Mouse (Mus musculus): ENCODE results near the gene Tspan18. TPM values are rescaled to one million over a fixed set of nuclear protein-coding genes. Genes with fewer than 3 reads are reported as not detected.

The Tspan18 gene
- total and polyA plus RNA-seq, 2 experiments, result 0.55 to 2.4 TPM

- TF ChIP-seq CTCF (IDR thresholded peaks at IDR 0.05; ENCODE audit: low read depth, low read length), result peak; percentile 97
- no peak for TF ChIP-seq POLR2A (IDR thresholded peaks at IDR 0.05; ENCODE audit: extremely low read depth, insufficient read depth, low read length)
- H3K4me1 ChIP-seq (ENCODE audit: control insufficient read depth, insufficient read depth, low read length), result no peaks in the 10 kb centered on the region
- 53% methylated on average over 13 of the region's 13 CpGs for WGBS
- H3K79me2 ChIP-seq (ENCODE audit: control insufficient read depth, insufficient read depth, low read length), result no peaks in the 10 kb centered on the region
- no peak overlapping the region for H3K27ac ChIP-seq (replicated peaks; ENCODE audit: insufficient read depth, low read depth, low read length)
- DNase-seq (ENCODE audit: extremely low read depth, low read depth, low spot score), result no peak
- H3K9ac ChIP-seq (ENCODE audit: low read depth, low read length), result no peak overlapping the region
- H3K4me3 ChIP-seq (ENCODE audit: insufficient read depth, low read depth, low read length), result no peak overlapping the region
- no peaks in the 10 kb centered on the region for H3K36me3 ChIP-seq (ENCODE audit: control insufficient read depth, insufficient read depth, low read length)
- no peaks in the 10 kb centered on the region for H3K27me3 ChIP-seq (ENCODE audit: control insufficient read depth, insufficient read depth, low read length)
These were observed 134.8 kb downstream of the Tspan18 start for GRCm38 (mm10) chr2:93199531-93199974.

DNA sequence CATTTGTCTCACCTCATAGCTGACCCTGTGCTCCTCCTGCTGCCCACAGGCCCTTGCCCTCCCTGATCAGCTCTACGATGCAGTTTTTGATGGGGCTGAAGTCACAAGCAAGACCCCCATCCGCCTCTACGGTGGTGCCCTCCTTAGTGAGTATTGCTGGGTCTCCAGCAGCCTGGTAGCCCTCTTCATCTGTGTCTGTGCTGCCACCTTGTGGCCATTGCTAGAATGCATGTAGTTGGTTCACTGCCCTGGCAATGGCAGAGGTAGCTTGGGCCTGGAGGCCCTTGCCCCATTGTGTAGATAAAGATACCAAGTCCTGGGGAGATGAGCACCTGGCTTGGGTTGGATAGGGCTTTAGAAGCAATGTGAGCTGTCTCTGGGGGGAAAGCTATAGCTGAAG is 135.5 kb downstream of the Tspan18 start:
- no peak for TF ChIP-seq POLR2A (IDR thresholded peaks at IDR 0.05; ENCODE audit: extremely low read depth, insufficient read depth, low read length)
- TF ChIP-seq CTCF (IDR thresholded peaks at IDR 0.05; ENCODE audit: low read depth, low read length), result peak; percentile 95
- 10% methylated on average over 3 of the region's 3 CpGs for WGBS
- Histone ChIP-seq H3K9ac (ENCODE audit: low read depth, low read length) (no peak overlapping the region), H3K27ac (replicated peaks; ENCODE audit: insufficient read depth, low read depth, low read length) (no peak overlapping the region), H3K4me3 (ENCODE audit: insufficient read depth, low read depth, low read length) (no peak overlapping the region), H3K4me1 (ENCODE audit: control insufficient read depth, insufficient read depth, low read length) (no peaks in the 10 kb centered on the region), H3K27me3 (ENCODE audit: control insufficient read depth, insufficient read depth, low read length) (no peaks in the 10 kb centered on the region), H3K36me3 (ENCODE audit: control insufficient read depth, insufficient read depth, low read length) (no peaks in the 10 kb centered on the region), H3K79me2 (ENCODE audit: control insufficient read depth, insufficient read depth, low read length) (no peaks in the 10 kb centered on the region)
- peak; percentile 47 for DNase-seq (ENCODE audit: extremely low read depth, low read depth, low spot score)

GRCm38 (mm10) chr2:93193806-93194205 is 140.5 kb downstream of the Tspan18 start:
- Histone ChIP-seq H3K79me2 (ENCODE audit: control insufficient read depth, insufficient read depth, low read length) (no peaks in the 10 kb centered on the region), H3K36me3 (ENCODE audit: control insufficient read depth, insufficient read depth, low read length) (no peaks in the 10 kb centered on the region), H3K27me3 (ENCODE audit: control insufficient read depth, insufficient read depth, low read length) (no peaks in the 10 kb centered on the region), H3K4me3 (ENCODE audit: insufficient read depth, low read depth, low read length) (no peak overlapping the region), H3K27ac (replicated peaks; ENCODE audit: insufficient read depth, low read depth, low read length) (no peak overlapping the region), H3K4me1 (ENCODE audit: control insufficient read depth, insufficient read depth, low read length) (no peaks in the 10 kb centered on the region), H3K9ac (ENCODE audit: low read depth, low read length) (no peak overlapping the region)
- TF ChIP-seq POLR2A (IDR thresholded peaks at IDR 0.05; ENCODE audit: extremely low read depth, insufficient read depth, low read length), result no peak
- no peak for DNase-seq (ENCODE audit: extremely low read depth, low read depth, low spot score)
- 63% methylated on average over 4 of the region's 4 CpGs for WGBS

DNA sequence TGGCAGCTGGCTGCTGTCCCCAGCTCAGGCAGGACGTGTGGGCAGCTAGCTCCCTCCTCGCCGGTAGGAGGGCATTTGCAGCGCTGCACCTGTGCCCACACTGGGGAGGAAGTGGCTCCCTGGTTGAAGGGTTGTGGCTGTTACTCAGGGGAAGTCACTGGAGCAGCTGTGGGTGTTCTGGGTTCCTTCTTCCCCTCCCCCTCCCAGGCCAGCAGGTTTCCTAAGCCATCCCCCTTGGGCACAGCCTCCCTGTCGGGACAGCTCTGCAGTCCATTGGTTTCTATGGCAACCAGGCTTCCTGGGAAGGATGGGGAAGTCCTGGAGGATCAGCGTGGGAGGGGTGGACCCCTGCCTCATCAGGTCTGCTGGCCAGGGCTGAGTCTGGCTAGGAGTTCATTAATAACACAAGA is 141.6 kb downstream of the Tspan18 start:
- Histone ChIP-seq H3K27me3 (ENCODE audit: control insufficient read depth, insufficient read depth, low read length) (peaks cover 2% of the 10 kb centered on the region), H3K4me3 (ENCODE audit: insufficient read depth, low read depth, low read length) (no peak overlapping the region), H3K36me3 (ENCODE audit: control insufficient read depth, insufficient read depth, low read length) (no peaks in the 10 kb centered on the region), H3K9ac (ENCODE audit: low read depth, low read length) (no peak overlapping the region), H3K4me1 (ENCODE audit: control insufficient read depth, insufficient read depth, low read length) (no peaks in the 10 kb centered on the region), H3K27ac (replicated peaks; ENCODE audit: insufficient read depth, low read depth, low read length) (no peak overlapping the region), H3K79me2 (ENCODE audit: control insufficient read depth, insufficient read depth, low read length) (no peaks in the 10 kb centered on the region)
- no peak for TF ChIP-seq CTCF (IDR thresholded peaks at IDR 0.05; ENCODE audit: low read depth, low read length)
- TF ChIP-seq POLR2A (IDR thresholded peaks at IDR 0.05; ENCODE audit: extremely low read depth, insufficient read depth, low read length), result no peak
- WGBS, result 41% methylated on average over 6 of the region's 6 CpGs
- DNase-seq (ENCODE audit: extremely low read depth, low read depth, low spot score), result no peak

GRCm38 (mm10) chr2:93192182-93192560 is 142.1 kb downstream of the Tspan18 start:
- Histone ChIP-seq H3K4me1 (ENCODE audit: control insufficient read depth, insufficient read depth, low read length) (no peaks in the 10 kb centered on the region), H3K79me2 (ENCODE audit: control insufficient read depth, insufficient read depth, low read length) (no peaks in the 10 kb centered on the region), H3K27me3 (ENCODE audit: control insufficient read depth, insufficient read depth, low read length) (peaks cover 5% of the 10 kb centered on the region), H3K9ac (ENCODE audit: low read depth, low read length) (no peak overlapping the region), H3K27ac (replicated peaks; ENCODE audit: insufficient read depth, low read depth, low read length) (no peak overlapping the region), H3K4me3 (ENCODE audit: insufficient read depth, low read depth, low read length) (no peak overlapping the region), H3K36me3 (ENCODE audit: control insufficient read depth, insufficient read depth, low read length) (no peaks in the 10 kb centered on the region)
- TF ChIP-seq CTCF (IDR thresholded peaks at IDR 0.05; ENCODE audit: low read depth, low read length), result no peak
- TF ChIP-seq POLR2A (IDR thresholded peaks at IDR 0.05; ENCODE audit: extremely low read depth, insufficient read depth, low read length), result no peak
- WGBS, result 53% methylated on average over 9 of the region's 9 CpGs
- DNase-seq (ENCODE audit: extremely low read depth, low read depth, low spot score), result no peak

GRCm38 (mm10) chr2:93191488-93192181 is 142.7 kb downstream of the Tspan18 start:
- Histone ChIP-seq H3K4me1 (ENCODE audit: control insufficient read depth, insufficient read depth, low read length) (no peaks in the 10 kb centered on the region), H3K4me3 (ENCODE audit: insufficient read depth, low read depth, low read length) (no peak overlapping the region), H3K9ac (ENCODE audit: low read depth, low read length) (no peak overlapping the region), H3K79me2 (ENCODE audit: control insufficient read depth, insufficient read depth, low read length) (no peaks in the 10 kb centered on the region), H3K27ac (replicated peaks; ENCODE audit: insufficient read depth, low read depth, low read length) (no peak overlapping the region), H3K36me3 (ENCODE audit: control insufficient read depth, insufficient read depth, low read length) (no peaks in the 10 kb centered on the region), H3K27me3 (ENCODE audit: control insufficient read depth, insufficient read depth, low read length) (peaks cover 5% of the 10 kb centered on the region)
- DNase-seq (ENCODE audit: extremely low read depth, low read depth, low spot score), result no peak
- TF ChIP-seq CTCF (IDR thresholded peaks at IDR 0.05; ENCODE audit: low read depth, low read length), result no peak
- no peak for TF ChIP-seq POLR2A (IDR thresholded peaks at IDR 0.05; ENCODE audit: extremely low read depth, insufficient read depth, low read length)
- 76% methylated on average over 14 of the region's 14 CpGs for WGBS

Data from liver, adult 2 months (tissue).